ENCODE assay signal across 23 mouse cellular contexts in the genomic region with DNA sequence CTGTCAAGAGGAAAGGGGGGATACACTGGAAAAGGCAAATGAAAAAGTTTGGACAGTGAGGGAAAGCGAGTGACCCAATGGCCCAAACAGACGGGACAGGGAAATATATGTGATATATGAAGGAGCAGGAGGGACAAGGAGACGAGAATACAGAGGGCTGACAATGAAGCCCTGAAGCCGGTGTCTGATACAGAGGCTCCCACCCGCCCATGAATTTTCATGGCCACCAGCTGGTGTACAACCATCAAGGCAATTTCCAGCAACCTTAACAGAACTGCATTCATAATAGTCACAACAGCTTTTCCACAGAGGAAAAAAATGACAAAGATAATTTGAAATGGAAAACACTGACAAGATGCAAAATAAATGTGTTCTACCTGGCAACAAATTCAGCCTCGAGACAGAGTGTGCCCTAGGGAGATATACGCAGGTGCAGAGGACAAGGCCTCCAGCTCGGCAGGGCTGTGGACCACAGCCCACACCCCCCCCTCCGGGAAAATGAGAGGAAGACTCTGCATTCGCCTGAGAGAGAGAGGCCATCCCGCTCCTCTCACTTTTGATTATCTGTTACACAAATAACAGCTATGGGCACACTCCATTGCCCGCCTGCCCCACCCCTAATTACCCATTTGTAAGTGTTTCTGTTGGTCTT.
DNase-seq lines count a peak whose midpoint lies in the region; ATAC-seq and TF ChIP-seq lines count a peak whose summit lies in the region.
"Had no signal": no experiment of that assay in that cellular context is flagged by ENCODE, and none has a peak within 500 bp of the region (broad histone marks: within the 10 kb centered on the region; RNA-seq: fewer than 3 reads in every experiment).

No protein-coding gene starts in this region.

- H3K9ac ChIP-seq in forebrain, embryonic 16.5 days (replicated peaks; ENCODE audit: low read depth, low read length): no peak overlapping the region
- no peak overlapping the region for H3K9ac ChIP-seq in hindbrain, embryonic 13.5 days
- H3K9ac ChIP-seq in neural tube, embryonic 11.5 days (ENCODE audit: low read length): no peak overlapping the region
- no peak overlapping the region for H3K9ac ChIP-seq in neural tube, embryonic 15.5 days (replicated peaks)
- no peak overlapping the region for H3K9ac ChIP-seq in neural tube, embryonic 13.5 days
- no peak overlapping the region for H3K9ac ChIP-seq in stomach, postnatal 0 days (ENCODE audit: low read length)
- H3K9ac ChIP-seq: embryonic facial prominence, embryonic 15.5 days; heart, embryonic 13.5 days; hindbrain, embryonic 15.5 days had no signal

- H3K36me3 ChIP-seq in forebrain, embryonic 16.5 days (ENCODE audit: control insufficient read depth, insufficient read depth): peaks cover 4% of the 10 kb centered on the region; the same call in 1 of the 2 replicates
- peaks cover 5% of the 10 kb centered on the region for H3K36me3 ChIP-seq in forebrain, embryonic 10.5 days (replicated peaks)
- H3K36me3 ChIP-seq in hindbrain, embryonic 13.5 days: peaks cover 5% of the 10 kb centered on the region; the same call in 1 of the 2 replicates
- 0 out of 2 replicates have a peak, but pooled peaks cover 4% of the 10 kb centered on the region for H3K36me3 ChIP-seq in hindbrain, embryonic 10.5 days
- H3K36me3 ChIP-seq in neural tube, embryonic 11.5 days (ENCODE audit: control insufficient read depth, insufficient read depth, low read length): no peaks in the 10 kb centered on the region
- H3K36me3 ChIP-seq in neural tube, embryonic 15.5 days: 0 out of 2 replicates have a peak, but pooled peaks cover 4% of the 10 kb centered on the region
- H3K36me3 ChIP-seq in neural tube, embryonic 13.5 days: no peaks in the 10 kb centered on the region
- H3K36me3 ChIP-seq in stomach, postnatal 0 days (ENCODE audit: control insufficient read depth, insufficient read depth, low read length): no peaks in the 10 kb centered on the region
- H3K36me3 ChIP-seq: embryonic facial prominence, embryonic 15.5 days; heart, embryonic 13.5 days; hindbrain, embryonic 15.5 days had no signal

- peaks cover 5% of the 10 kb centered on the region for H3K9me3 ChIP-seq in forebrain, embryonic 16.5 days (ENCODE audit: control insufficient read depth, low read length)
- peaks cover 7% of the 10 kb centered on the region; the same call in 1 of the 2 replicates for H3K9me3 ChIP-seq in forebrain, embryonic 10.5 days
- H3K9me3 ChIP-seq in hindbrain, embryonic 13.5 days: 0 out of 2 replicates have a peak, but pooled peaks cover 6% of the 10 kb centered on the region
- H3K9me3 ChIP-seq in hindbrain, embryonic 10.5 days: peaks cover 8% of the 10 kb centered on the region; the same call in 1 of the 2 replicates
- no peaks in the 10 kb centered on the region for H3K9me3 ChIP-seq in neural tube, embryonic 11.5 days (ENCODE audit: control insufficient read depth, low read length)
- no peaks in the 10 kb centered on the region for H3K9me3 ChIP-seq in neural tube, embryonic 15.5 days (replicated peaks)
- no peaks in the 10 kb centered on the region for H3K9me3 ChIP-seq in neural tube, embryonic 13.5 days
- H3K9me3 ChIP-seq in stomach, postnatal 0 days (ENCODE audit: control insufficient read depth, low read length): 0 out of 2 replicates have a peak, but pooled peaks cover 3% of the 10 kb centered on the region
- H3K9me3 ChIP-seq: embryonic facial prominence, embryonic 15.5 days; hindbrain, embryonic 15.5 days had no signal

- peak; percentile 45 for ATAC-seq in forebrain, embryonic 16.5 days
- peak; percentile 66; the same call in 1 of the 2 replicates for ATAC-seq in hindbrain, embryonic 13.5 days (ENCODE audit: low FRiP score)
- peak; percentile 58 for ATAC-seq in neural tube, embryonic 11.5 days (ENCODE audit: insufficient read depth, low FRiP score, low TSS enrichment)
- ATAC-seq in neural tube, embryonic 15.5 days (ENCODE audit: low FRiP score): no peak
- ATAC-seq in neural tube, embryonic 13.5 days (ENCODE audit: low read depth): peak; percentile 62
- ATAC-seq in stomach, postnatal 0 days (ENCODE audit: low FRiP score, low TSS enrichment): no peak
- ATAC-seq: activated CD4-positive, CD25-positive, alpha-beta regulatory T cell, adult 4 months; Patski had no signal

- H3K27ac ChIP-seq in forebrain, embryonic 16.5 days (ENCODE audit: low read length): no peak overlapping the region
- no peak overlapping the region for H3K27ac ChIP-seq in forebrain, embryonic 10.5 days
- H3K27ac ChIP-seq in hindbrain, embryonic 13.5 days: peak overlapping the region; percentile 30; the same call in 1 of the 2 replicates
- H3K27ac ChIP-seq in hindbrain, embryonic 10.5 days: no peak overlapping the region
- H3K27ac ChIP-seq in neural tube, embryonic 11.5 days (ENCODE audit: low read depth, low read length): no peak overlapping the region
- no peak overlapping the region for H3K27ac ChIP-seq in neural tube, embryonic 15.5 days (replicated peaks)
- H3K27ac ChIP-seq in neural tube, embryonic 13.5 days (replicated peaks): peak overlapping the region; percentile 46; the same call in 1 of the 2 replicates
- no peak overlapping the region for H3K27ac ChIP-seq in stomach, postnatal 0 days (replicated peaks)
- H3K27ac ChIP-seq: embryonic facial prominence, embryonic 15.5 days; heart, embryonic 13.5 days; hindbrain, embryonic 15.5 days had no signal

- TF ChIP-seq CTCF in stomach, postnatal 0 days (IDR thresholded peaks at IDR 0.05; ENCODE audit: low read depth): no peak

- TF ChIP-seq EP300 in stomach, postnatal 0 days (optimal IDR thresholded peaks at IDR 0.05): no peak

- 55% methylated on average over 12 of the region's 12 CpGs for WGBS in forebrain, embryonic 16.5 days
- WGBS in forebrain, embryonic 10.5 days: 86% methylated on average over 12 of the region's 12 CpGs
- WGBS in hindbrain, embryonic 13.5 days: 40% methylated on average over 12 of the region's 12 CpGs
- WGBS in hindbrain, embryonic 10.5 days: 73% methylated on average over 12 of the region's 12 CpGs
- WGBS in neural tube, embryonic 11.5 days: 57% methylated on average over 12 of the region's 12 CpGs
- WGBS in neural tube, embryonic 15.5 days: 42% methylated on average over 12 of the region's 12 CpGs
- 37% methylated on average over 12 of the region's 12 CpGs for WGBS in neural tube, embryonic 13.5 days
- 68% methylated on average over 12 of the region's 12 CpGs for WGBS in stomach, postnatal 0 days

- no peaks in the 10 kb centered on the region for H3K27me3 ChIP-seq in forebrain, embryonic 16.5 days (replicated peaks; ENCODE audit: control insufficient read depth, insufficient read depth, low read length)
- H3K27me3 ChIP-seq in forebrain, embryonic 10.5 days (ENCODE audit: poor library complexity, severe bottlenecking): peaks cover 12% of the 10 kb centered on the region; the same call in 1 of the 2 replicates
- H3K27me3 ChIP-seq in hindbrain, embryonic 13.5 days: no peaks in the 10 kb centered on the region
- H3K27me3 ChIP-seq in hindbrain, embryonic 10.5 days (ENCODE audit: insufficient read depth, poor library complexity, severe bottlenecking): no peaks in the 10 kb centered on the region
- H3K27me3 ChIP-seq in neural tube, embryonic 11.5 days (ENCODE audit: control insufficient read depth, insufficient read depth, low read length): no peaks in the 10 kb centered on the region
- no peaks in the 10 kb centered on the region for H3K27me3 ChIP-seq in neural tube, embryonic 15.5 days (replicated peaks)
- no peaks in the 10 kb centered on the region; the same call in 1 of the 2 replicates for H3K27me3 ChIP-seq in neural tube, embryonic 13.5 days
- no peaks in the 10 kb centered on the region for H3K27me3 ChIP-seq in stomach, postnatal 0 days (ENCODE audit: control insufficient read depth, insufficient read depth, low read length)
- H3K27me3 ChIP-seq: CH12.LX; embryonic facial prominence, embryonic 15.5 days; heart, embryonic 13.5 days; hindbrain, embryonic 15.5 days; Patski had no signal

- DNase-seq in forebrain, embryonic 10.5 days (ENCODE audit: extremely low spot score, low spot score): no peak
- no peak for DNase-seq in hindbrain, embryonic 10.5 days (ENCODE audit: low spot score)
- peak; percentile 38 for DNase-seq in neural tube, embryonic 11.5 days (ENCODE audit: low spot score)
- no peak for DNase-seq in stomach, postnatal 0 days (ENCODE audit: low spot score)
- DNase-seq: adrenal gland, postnatal 25 days; cerebellum, adult 2 months; cerebellum, postnatal 14 days; embryo, embryonic 11 days; gastrocnemius, postnatal 36 days; heart, adult 11 months; heart, postnatal 36 days; kidney, adult 11 months had no signal

- no peak overlapping the region for H3K4me3 ChIP-seq in forebrain, embryonic 16.5 days (replicated peaks; ENCODE audit: low read length)
- H3K4me3 ChIP-seq in forebrain, embryonic 10.5 days: no peak overlapping the region
- H3K4me3 ChIP-seq in hindbrain, embryonic 13.5 days: no peak overlapping the region
- no peak overlapping the region for H3K4me3 ChIP-seq in hindbrain, embryonic 10.5 days
- no peak overlapping the region for H3K4me3 ChIP-seq in neural tube, embryonic 11.5 days (ENCODE audit: low read depth, low read length)
- H3K4me3 ChIP-seq in neural tube, embryonic 15.5 days (replicated peaks): no peak overlapping the region
- H3K4me3 ChIP-seq in neural tube, embryonic 13.5 days: no peak overlapping the region
- H3K4me3 ChIP-seq in stomach, postnatal 0 days (ENCODE audit: low read depth, low read length): no peak overlapping the region
- H3K4me3 ChIP-seq: embryonic facial prominence, embryonic 15.5 days; erythroblast, embryonic 14.5 days; heart, embryonic 13.5 days; hindbrain, embryonic 15.5 days had no signal

- peaks cover 16% of the 10 kb centered on the region for H3K4me1 ChIP-seq in forebrain, embryonic 16.5 days (replicated peaks; ENCODE audit: control insufficient read depth, insufficient read depth, low read length)
- peaks cover 34% of the 10 kb centered on the region for H3K4me1 ChIP-seq in forebrain, embryonic 10.5 days
- peaks cover 22% of the 10 kb centered on the region for H3K4me1 ChIP-seq in hindbrain, embryonic 13.5 days (replicated peaks)
- H3K4me1 ChIP-seq in hindbrain, embryonic 10.5 days (replicated peaks): 0 out of 2 replicates have a peak, but pooled peaks cover 7% of the 10 kb centered on the region
- H3K4me1 ChIP-seq in neural tube, embryonic 11.5 days (ENCODE audit: control insufficient read depth, insufficient read depth, low read length): no peaks in the 10 kb centered on the region
- peaks cover 17% of the 10 kb centered on the region for H3K4me1 ChIP-seq in neural tube, embryonic 15.5 days
- H3K4me1 ChIP-seq in neural tube, embryonic 13.5 days (replicated peaks): peaks cover 19% of the 10 kb centered on the region
- no peaks in the 10 kb centered on the region for H3K4me1 ChIP-seq in stomach, postnatal 0 days (replicated peaks; ENCODE audit: control insufficient read depth, insufficient read depth)
- H3K4me1 ChIP-seq: embryonic facial prominence, embryonic 15.5 days had no signal

- no peak overlapping the region for H3K4me2 ChIP-seq in forebrain, embryonic 16.5 days (ENCODE audit: low read length)
- H3K4me2 ChIP-seq in hindbrain, embryonic 13.5 days: no peak overlapping the region
- H3K4me2 ChIP-seq in neural tube, embryonic 11.5 days (ENCODE audit: low read depth): no peak overlapping the region
- H3K4me2 ChIP-seq in neural tube, embryonic 15.5 days: no peak overlapping the region
- no peak overlapping the region for H3K4me2 ChIP-seq in neural tube, embryonic 13.5 days
- no peak overlapping the region for H3K4me2 ChIP-seq in stomach, postnatal 0 days (replicated peaks; ENCODE audit: low read depth)
- H3K4me2 ChIP-seq: embryonic facial prominence, embryonic 15.5 days; heart, embryonic 13.5 days; hindbrain, embryonic 15.5 days had no signal

Comparison
In these comparisons a context has a peak if more than half of its experiments do, and no peak if none do; other contexts are left out.
1. ATAC-seq: peak in forebrain, embryonic 16.5 days (single experiment), hindbrain, embryonic 13.5 days (single experiment), neural tube, embryonic 11.5 days (single experiment) and neural tube, embryonic 13.5 days (single experiment); none in neural tube, embryonic 15.5 days (single experiment) and stomach, postnatal 0 days (single experiment).
2. H3K27ac ChIP-seq: peak in hindbrain, embryonic 13.5 days (single experiment) and neural tube, embryonic 13.5 days (single experiment); none in forebrain, embryonic 16.5 days (single experiment), forebrain, embryonic 10.5 days (single experiment), hindbrain, embryonic 10.5 days (single experiment), neural tube, embryonic 11.5 days (single experiment), neural tube, embryonic 15.5 days (single experiment) and stomach, postnatal 0 days (single experiment).